Mouse (Mus musculus) adrenal gland, adult (tissue): ENCODE data around the gene Olfr538.

Source experiments
- DNase-seq, 2 experiments: peaks; one replicate each; pipeline ENCODE4 v3.0.0; 2022 to 2023; ENCODE audit warnings: low spot score in 1 of 2; ENCODE audit not compliant: inconsistent age in 2 of 2

Olfr538 gene

DNA sequence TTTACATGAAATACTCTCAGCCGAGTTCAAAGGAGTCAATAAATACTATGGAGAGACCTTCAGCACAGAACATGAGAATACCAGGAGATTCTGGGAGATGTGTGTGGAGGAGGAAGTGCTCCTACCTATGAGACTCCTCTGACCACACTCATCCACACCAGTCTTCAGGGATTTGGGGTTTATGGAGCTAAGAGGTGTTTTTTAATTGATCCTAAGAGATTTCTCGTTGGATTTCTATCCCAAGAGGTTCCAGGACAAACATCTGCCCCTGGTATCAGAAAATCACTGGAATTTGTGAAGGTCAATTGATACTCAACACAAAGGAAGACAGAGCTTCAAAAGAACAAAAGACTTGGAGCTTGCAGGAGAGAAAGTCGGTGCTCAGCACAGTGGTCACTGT is at the start of gene Olfr538:
Olfr538 (plus strand) TSS at position 301 of the 400 bp plus-strand sequence.
- no peak for DNase-seq

DNA sequence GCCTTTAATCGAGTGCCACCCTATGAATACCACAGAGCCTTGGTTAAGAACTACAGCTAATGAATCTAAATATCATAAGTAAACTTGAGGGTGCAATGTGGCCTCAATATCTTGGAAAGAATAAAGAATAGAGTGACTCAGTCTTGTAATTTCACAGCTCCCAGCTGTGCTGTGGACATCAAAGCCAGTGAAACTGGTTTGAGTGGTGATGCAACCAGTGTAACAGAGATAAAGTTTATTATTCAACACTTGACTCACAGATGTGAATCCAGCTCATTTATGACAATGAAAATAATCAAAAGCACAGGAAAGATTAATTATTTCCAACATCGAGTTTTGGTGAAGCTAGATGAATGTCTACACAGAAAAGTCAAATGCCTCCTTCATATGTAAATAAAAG is 27.9 kb upstream of the Olfr538 start:
- DNase-seq: no peak

DNA sequence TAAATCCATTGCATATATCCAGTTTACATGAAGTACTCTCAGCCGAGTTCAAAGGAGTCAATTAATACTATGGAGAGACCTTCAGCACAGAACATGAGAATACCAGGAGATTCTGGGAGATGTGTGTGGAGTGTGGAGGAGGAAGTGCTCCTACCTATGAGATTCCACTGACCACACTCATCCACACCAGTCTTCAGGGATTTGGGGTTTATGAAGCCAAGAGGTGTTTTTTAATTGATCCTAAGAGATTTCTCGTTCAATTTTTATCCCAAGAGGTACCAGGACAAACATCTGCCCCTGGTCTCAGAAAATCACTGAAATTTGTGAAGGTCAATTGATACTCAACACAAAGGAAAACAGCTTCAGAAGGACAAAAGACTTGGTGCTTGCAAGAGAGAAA is 33.3 kb downstream of the Olfr538 start, which contains the start of gene Olfr46:
Olfr46 (plus strand) TSS at position 301 of the 400 bp plus-strand sequence.
- peak in 1 of 2 experiments; percentile 5 for DNase-seq
